Mouse (Mus musculus) bone marrow, adult 2 months (tissue): Measurements from ENCODE around the gene Kifc1.

Source experiments
- CTCF ChIP-seq: fragments of 200-500 bp; IDR thresholded peaks from 2 replicates; pipeline ENCODE4 v1.5.1; 2011; ENCODE audit warnings: low read length, control low read depth; ENCODE audit not compliant: control insufficient read depth, insufficient read depth
- POLR2A ChIP-seq: fragments of 200-500 bp; IDR thresholded peaks from 2 replicates; pipeline ENCODE4 v1.6.1; 2011; ENCODE audit warnings: low read depth, mild to moderate bottlenecking, control low read depth, low read length, borderline replicate concordance; ENCODE audit not compliant: control insufficient read depth

DNA sequence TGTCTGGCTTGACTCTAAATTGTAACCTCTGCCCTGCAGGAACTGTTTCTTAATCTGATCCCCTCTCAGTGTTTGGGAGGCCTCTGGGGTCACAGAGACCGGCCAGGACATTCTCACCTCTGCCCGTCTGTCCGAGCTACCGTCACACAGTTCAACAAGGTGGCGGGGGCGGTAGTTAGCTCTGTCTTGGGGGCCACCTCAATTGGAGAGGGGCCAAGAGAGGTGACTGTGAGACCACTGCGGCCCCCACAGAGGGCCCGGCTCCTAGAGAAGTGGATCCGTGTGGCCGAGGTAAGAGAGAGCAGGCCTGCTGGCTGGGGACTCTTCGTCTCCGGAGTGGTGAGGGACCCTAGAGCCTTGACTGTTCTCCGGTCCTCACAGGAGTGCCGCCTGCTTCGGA lies 42.5 kb upstream of the Kifc1 start:
- TF ChIP-seq CTCF (no peak), POLR2A (no peak)
